Mouse (Mus musculus): ENCODE results near the gene Prdx1. TPM values are rescaled to one million over a fixed set of nuclear protein-coding genes. Genes with fewer than 3 reads are reported as not detected.
"Not testable (repeated sequence)": the region's sequence is repeated elsewhere in the genome, so short reads cannot be mapped to it uniquely, and the experiment has no call there.

Prdx1 gene
- total and polyA plus RNA-seq, 3 experiments: 14.8 to 303 (median 129) TPM

DNA sequence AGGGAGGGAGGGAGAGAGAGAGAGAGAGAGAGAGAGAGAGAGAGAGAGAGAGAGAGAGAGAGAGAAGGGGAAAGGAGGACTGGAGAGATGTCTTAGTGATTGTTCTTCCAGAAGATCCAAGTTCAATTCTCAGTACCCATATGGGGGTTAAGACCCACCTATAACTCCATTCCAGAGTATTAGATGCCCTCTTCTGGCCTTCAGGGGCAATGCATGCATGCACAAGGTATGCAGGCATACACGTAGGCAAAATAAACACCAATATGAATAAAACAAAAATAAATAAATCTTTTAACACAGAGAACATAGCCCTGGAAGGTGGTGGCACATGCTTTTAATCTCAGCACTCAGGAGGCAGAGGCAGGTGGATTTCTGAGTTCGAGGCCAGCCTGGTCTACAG is 16.1 kb upstream of the Prdx1 start:
- TF ChIP-seq GATA2 (IDR thresholded peaks at IDR 0.05; ENCODE audit: borderline replicate concordance, low read depth, low read length) (no peak), TAL1 (conservative IDR thresholded peaks at IDR 0.05; ENCODE audit: low read depth, low read length) (no peak), CTCF (IDR thresholded peaks at IDR 0.05; ENCODE audit: low read depth, low read length) (peak; percentile 23; the same call in 1 of the 2 replicates), POLR2AphosphoS5 (IDR thresholded peaks at IDR 0.05; ENCODE audit: insufficient replicate concordance, low read depth, low read length) (no peak), GATA1 (IDR thresholded peaks at IDR 0.05; ENCODE audit: borderline replicate concordance, low read length) (no peak)
- ATAC-seq (ENCODE audit: extremely low read depth, insufficient number of reproducible peaks, low FRiP score, poor library complexity, severe bottlenecking) (no peak), DNase-seq (ENCODE audit: low spot score) (no peak)
- H3K4me3 ChIP-seq (ENCODE audit: low read depth, low read length): no peak overlapping the region
- H3K36me3 ChIP-seq (replicated peaks): no peaks in the 10 kb centered on the region
- H3K4me1 ChIP-seq (ENCODE audit: insufficient read depth, low read depth, low read length): peaks cover 13% of the 10 kb centered on the region
- H3K27me3 ChIP-seq (ENCODE audit: insufficient read depth, low read length): peaks cover 2% of the 10 kb centered on the region; the same call in 1 of the 2 replicates
- no peaks in the 10 kb centered on the region for H3K9me3 ChIP-seq (replicated peaks)

GRCm38 (mm10) chr4:116672785-116673184 is 12.6 kb upstream of the Prdx1 start:
- no peaks in the 10 kb centered on the region for H3K9me3 ChIP-seq (replicated peaks)
- peaks cover 21% of the 10 kb centered on the region for H3K4me1 ChIP-seq (ENCODE audit: insufficient read depth, low read depth, low read length)
- H3K27me3 ChIP-seq (ENCODE audit: insufficient read depth, low read length): peaks cover 6% of the 10 kb centered on the region; the same call in 1 of the 2 replicates
- no peak overlapping the region for H3K4me3 ChIP-seq (ENCODE audit: low read depth, low read length)
- TF ChIP-seq TAL1 (conservative IDR thresholded peaks at IDR 0.05; ENCODE audit: low read depth, low read length): no peak
- TF ChIP-seq CTCF (IDR thresholded peaks at IDR 0.05; ENCODE audit: low read depth, low read length): no peak
- TF ChIP-seq GATA2 (IDR thresholded peaks at IDR 0.05; ENCODE audit: borderline replicate concordance, low read depth, low read length): no peak
- no peak for TF ChIP-seq POLR2AphosphoS5 (IDR thresholded peaks at IDR 0.05; ENCODE audit: insufficient replicate concordance, low read depth, low read length)
- TF ChIP-seq GATA1 (IDR thresholded peaks at IDR 0.05; ENCODE audit: borderline replicate concordance, low read length): no peak
- no peak for DNase-seq (ENCODE audit: low spot score)
- no peak for ATAC-seq (ENCODE audit: extremely low read depth, insufficient number of reproducible peaks, low FRiP score, poor library complexity, severe bottlenecking)
- no peaks in the 10 kb centered on the region for H3K36me3 ChIP-seq (replicated peaks)

DNA sequence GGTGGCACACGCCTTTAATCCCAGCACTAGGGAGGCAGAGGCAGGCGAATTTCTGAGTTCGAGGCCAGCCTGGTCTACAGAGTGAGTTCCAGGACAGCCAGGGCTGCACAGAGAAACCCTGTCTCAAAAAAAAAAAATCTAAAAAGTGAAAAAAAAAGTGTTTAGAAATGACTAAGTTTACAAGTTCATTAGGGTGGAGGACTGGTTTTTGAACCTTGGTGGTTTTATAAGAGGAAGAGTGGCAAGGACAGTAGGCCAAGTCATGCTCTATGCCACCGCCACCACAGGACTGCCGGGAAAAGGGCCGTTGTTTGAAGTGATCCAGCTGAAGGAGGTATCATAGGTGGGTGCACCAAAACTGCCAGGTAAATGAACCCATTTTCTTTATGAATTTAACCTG is 10.6 kb upstream of the Prdx1 start:
- not testable (repeated sequence) for H3K27me3 ChIP-seq (ENCODE audit: insufficient read depth, low read length); H3K4me3 ChIP-seq (ENCODE audit: low read depth, low read length); H3K36me3 ChIP-seq (replicated peaks); DNase-seq (ENCODE audit: low spot score); H3K9me3 ChIP-seq (replicated peaks); ATAC-seq (ENCODE audit: extremely low read depth, insufficient number of reproducible peaks, low FRiP score, poor library complexity, severe bottlenecking)
- H3K4me1 ChIP-seq (ENCODE audit: insufficient read depth, low read depth, low read length): peaks cover 19% of the 10 kb centered on the region

- ATAC-seq (ENCODE audit: extremely low read depth, insufficient number of reproducible peaks, low FRiP score, poor library complexity, severe bottlenecking): no peak
- TF ChIP-seq GATA2 (IDR thresholded peaks at IDR 0.05; ENCODE audit: borderline replicate concordance, low read depth, low read length) (no peak), POLR2AphosphoS5 (IDR thresholded peaks at IDR 0.05; ENCODE audit: insufficient replicate concordance, low read depth, low read length) (no peak), CTCF (IDR thresholded peaks at IDR 0.05; ENCODE audit: low read depth, low read length) (no peak), GATA1 (IDR thresholded peaks at IDR 0.05; ENCODE audit: borderline replicate concordance, low read length) (no peak), TAL1 (conservative IDR thresholded peaks at IDR 0.05; ENCODE audit: low read depth, low read length) (no peak)
- Histone ChIP-seq H3K4me1 (ENCODE audit: insufficient read depth, low read depth, low read length) (peaks cover 19% of the 10 kb centered on the region), H3K4me3 (ENCODE audit: low read depth, low read length) (no peak overlapping the region), H3K9me3 (replicated peaks) (no peaks in the 10 kb centered on the region), H3K36me3 (replicated peaks) (no peaks in the 10 kb centered on the region), H3K27me3 (ENCODE audit: insufficient read depth, low read length) (peaks cover 5% of the 10 kb centered on the region; the same call in 1 of the 2 replicates)
- DNase-seq (ENCODE audit: low spot score): no peak
Observed at GRCm38 (mm10) chr4:116676027-116676426, 9.3 kb upstream of the Prdx1 start.

DNA sequence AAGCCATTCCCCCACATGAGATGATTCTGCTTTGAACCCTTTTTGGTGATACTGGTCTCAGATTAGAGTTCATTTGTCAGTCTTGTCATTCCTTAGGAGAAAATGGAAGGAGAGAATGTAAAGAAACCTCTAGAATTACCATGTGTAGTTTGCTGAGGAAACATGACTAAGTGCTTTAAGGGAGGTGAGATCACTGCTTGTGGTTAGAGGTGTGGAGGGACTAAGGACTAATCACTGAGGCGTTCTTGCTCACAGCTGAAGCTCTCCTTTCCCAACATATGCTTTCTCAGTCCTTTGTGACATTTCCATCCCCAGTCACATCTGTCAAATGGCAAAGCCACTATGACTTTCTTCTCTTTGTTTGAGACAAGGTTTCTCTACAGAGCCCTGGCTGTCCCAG is 7.5 kb upstream of the Prdx1 start:
- H3K27me3 ChIP-seq (ENCODE audit: insufficient read depth, low read length): peaks cover 5% of the 10 kb centered on the region; the same call in 1 of the 2 replicates
- no peak for DNase-seq (ENCODE audit: low spot score)
- ATAC-seq (ENCODE audit: extremely low read depth, insufficient number of reproducible peaks, low FRiP score, poor library complexity, severe bottlenecking): no peak
- H3K9me3 ChIP-seq (replicated peaks): no peaks in the 10 kb centered on the region
- H3K4me3 ChIP-seq (ENCODE audit: low read depth, low read length): no peak overlapping the region
- TF ChIP-seq POLR2AphosphoS5 (IDR thresholded peaks at IDR 0.05; ENCODE audit: insufficient replicate concordance, low read depth, low read length): no peak
- no peak for TF ChIP-seq TAL1 (conservative IDR thresholded peaks at IDR 0.05; ENCODE audit: low read depth, low read length)
- TF ChIP-seq CTCF (IDR thresholded peaks at IDR 0.05; ENCODE audit: low read depth, low read length): no peak
- no peak for TF ChIP-seq GATA1 (IDR thresholded peaks at IDR 0.05; ENCODE audit: borderline replicate concordance, low read length)
- TF ChIP-seq GATA2 (IDR thresholded peaks at IDR 0.05; ENCODE audit: borderline replicate concordance, low read depth, low read length): no peak
- H3K36me3 ChIP-seq (replicated peaks): no peaks in the 10 kb centered on the region
- peaks cover 25% of the 10 kb centered on the region for H3K4me1 ChIP-seq (ENCODE audit: insufficient read depth, low read depth, low read length)

GRCm38 (mm10) chr4:116679141-116679540 is 6.2 kb upstream of the Prdx1 start:
- Histone ChIP-seq H3K27me3 (ENCODE audit: insufficient read depth, low read length) (peaks cover 5% of the 10 kb centered on the region; the same call in 1 of the 2 replicates), H3K4me3 (ENCODE audit: low read depth, low read length) (no peak overlapping the region), H3K36me3 (replicated peaks) (no peaks in the 10 kb centered on the region), H3K9me3 (replicated peaks) (no peaks in the 10 kb centered on the region), H3K4me1 (ENCODE audit: insufficient read depth, low read depth, low read length) (peaks cover 32% of the 10 kb centered on the region)
- no peak for ATAC-seq (ENCODE audit: extremely low read depth, insufficient number of reproducible peaks, low FRiP score, poor library complexity, severe bottlenecking)
- no peak for DNase-seq (ENCODE audit: low spot score)
- no peak for TF ChIP-seq GATA1 (IDR thresholded peaks at IDR 0.05; ENCODE audit: borderline replicate concordance, low read length)
- no peak for TF ChIP-seq GATA2 (IDR thresholded peaks at IDR 0.05; ENCODE audit: borderline replicate concordance, low read depth, low read length)
- no peak for TF ChIP-seq CTCF (IDR thresholded peaks at IDR 0.05; ENCODE audit: low read depth, low read length)
- TF ChIP-seq TAL1 (conservative IDR thresholded peaks at IDR 0.05; ENCODE audit: low read depth, low read length): no peak
- TF ChIP-seq POLR2AphosphoS5 (IDR thresholded peaks at IDR 0.05; ENCODE audit: insufficient replicate concordance, low read depth, low read length): no peak

- not testable (repeated sequence) for ATAC-seq (ENCODE audit: extremely low read depth, insufficient number of reproducible peaks, low FRiP score, poor library complexity, severe bottlenecking); H3K9me3 ChIP-seq (replicated peaks); H3K27me3 ChIP-seq (ENCODE audit: insufficient read depth, low read length); H3K36me3 ChIP-seq (replicated peaks); H3K4me3 ChIP-seq (ENCODE audit: low read depth, low read length); DNase-seq (ENCODE audit: low spot score)
- H3K4me1 ChIP-seq (ENCODE audit: insufficient read depth, low read depth, low read length): peaks cover 45% of the 10 kb centered on the region
Observed at GRCm38 (mm10) chr4:116680521-116680920, 4.8 kb upstream of the Prdx1 start.
